Mouse (Mus musculus) hindbrain, embryonic 11.5 days (tissue): ENCODE results near the gene Slc29a4. TPM values are rescaled to one million over a fixed set of nuclear protein-coding genes. Genes with fewer than 3 reads are reported as not detected.

Experiments used
- ATAC-seq: fragments of 200-750 bp; cut with Nextera tagmentation; 2 replicates; pipeline ENCODE4 v1.8.0; 2017; ENCODE audit warnings: mild to moderate bottlenecking, moderate TSS enrichment, moderate library complexity; ENCODE audit not compliant: low FRiP score
- DNase-seq: peaks from one replicate; pipeline ENCODE4 v3.0.0-alpha.2; 2015; ENCODE audit warnings: low spot score
- H3K27ac ChIP-seq: fragments of 300-500 bp; sonication (generic); 2 replicates; pipeline ENCODE4 v1.5.1; 2014; ENCODE audit warnings: mild to moderate bottlenecking, low read depth, low read length
- H3K27me3 ChIP-seq: fragments of 300-500 bp; sonication (generic); 2 replicates; pipeline ENCODE4 v1.6.1; 2014; ENCODE audit warnings: mild to moderate bottlenecking, low read length, moderate library complexity, mixed read lengths; ENCODE audit not compliant: control insufficient read depth, insufficient read depth
- H3K36me3 ChIP-seq: fragments of 300-500 bp; sonication (generic); 2 replicates; pipeline ENCODE4 v1.6.1; 2014; ENCODE audit warnings: mild to moderate bottlenecking, low read length, moderate library complexity, mixed read lengths; ENCODE audit not compliant: control insufficient read depth, insufficient read depth
- H3K4me1 ChIP-seq: fragments of 300-500 bp; sonication (generic); replicated peaks from 2 replicates; pipeline ENCODE4 v1.6.1; 2014; ENCODE audit warnings: low read length, mixed read lengths; ENCODE audit not compliant: control insufficient read depth, insufficient read depth
- H3K4me2 ChIP-seq: fragments of 300-500 bp; sonication (generic); replicated peaks from 2 replicates; pipeline ENCODE4 v1.6.1; 2014; ENCODE audit warnings: mild to moderate bottlenecking, low read depth, low read length
- H3K4me3 ChIP-seq: fragments of 300-500 bp; sonication (generic); 2 replicates; pipeline ENCODE4 v1.5.1; 2014; ENCODE audit warnings: low read depth, low read length
- H3K9ac ChIP-seq: fragments of 300-500 bp; sonication (generic); 2 replicates; pipeline ENCODE4 v1.6.1; 2014; ENCODE audit warnings: low read depth, low read length
- H3K9me3 ChIP-seq: fragments of 300-500 bp; sonication (generic); 2 replicates; pipeline ENCODE4 v1.6.1; 2016; ENCODE audit warnings: low read length; ENCODE audit not compliant: control insufficient read depth
- WGBS: fragments of 180-500 bp; shearing (Covaris S2); extraction: QIAGEN DNeasy Blood & Tissue Kit; methylation state at CpG from one replicate; pipeline ENCODE4 v1.1.7; 2014; 5-methylcytosine and 5-hydroxymethylcytosine counted together
- polyA plus RNA-seq: library from polyadenylated mRNA; unstranded; fragments of >200 nt; fragmentation: Nextera tagmentation; extraction: Ambion mirVana; gene quantifications from 2 replicates; pipeline ENCODE4 v1.2.1, GENCODE M21; 2014

The Slc29a4 gene
- polyA plus RNA-seq, 1 experiment from 2014 or later: 24.1 TPM

DNA sequence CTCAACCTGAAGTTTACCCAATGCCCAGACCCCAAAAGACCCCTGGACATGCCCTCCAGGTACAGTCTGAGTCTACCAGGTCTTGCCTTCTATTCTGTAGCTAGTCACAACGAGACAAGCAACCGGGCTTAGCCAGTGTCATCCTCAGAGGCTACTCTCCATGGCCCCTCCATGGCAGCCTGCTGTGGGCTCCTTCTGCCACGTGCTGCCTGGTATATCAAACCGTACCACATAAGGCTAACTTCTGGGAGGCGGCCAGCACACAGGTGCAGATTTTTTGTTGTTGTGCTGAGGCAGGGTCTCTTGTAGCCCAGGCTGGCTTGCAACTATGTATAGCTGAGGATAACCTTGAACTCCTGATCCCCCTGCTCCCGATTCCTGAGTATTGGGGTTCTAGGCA is 23.7 kb downstream of the Slc29a4 start:
- no peak for ATAC-seq
- WGBS: 82% methylated on average over 6 of the region's 6 CpGs
- DNase-seq: no peak
- Histone ChIP-seq H3K36me3 (peaks cover 8% of the 10 kb centered on the region; the same call in 1 of the 2 replicates), H3K27ac (no peak overlapping the region), H3K4me2 (no peak overlapping the region), H3K27me3 (no peaks in the 10 kb centered on the region), H3K4me3 (no peak overlapping the region), H3K4me1 (no peaks in the 10 kb centered on the region), H3K9ac (no peak overlapping the region), H3K9me3 (no peaks in the 10 kb centered on the region)

DNA sequence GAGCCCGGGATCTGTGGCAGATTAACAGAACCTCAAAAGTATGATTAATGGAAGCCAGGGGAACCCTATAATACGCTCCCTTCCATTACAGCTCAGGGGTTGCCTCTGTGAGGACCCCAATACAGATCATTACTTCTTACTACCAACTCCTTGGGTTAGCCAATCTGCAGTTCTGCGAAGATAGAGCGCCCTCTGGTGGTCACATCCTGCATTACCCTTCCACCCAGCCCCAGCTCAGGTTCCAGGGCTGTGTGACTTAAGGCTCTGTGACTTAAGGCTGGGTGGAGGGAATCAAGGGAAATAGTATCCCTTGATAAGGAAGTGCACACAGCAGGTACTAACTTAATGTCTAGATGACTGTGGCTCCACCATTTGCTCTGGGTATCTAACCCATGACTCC is 25.7 kb downstream of the Slc29a4 start:
- WGBS: 30% methylated on average over 4 of the region's 4 CpGs
- peaks cover 5% of the 10 kb centered on the region; the same call in 1 of the 2 replicates for H3K36me3 ChIP-seq
- no peak overlapping the region for H3K9ac ChIP-seq
- no peaks in the 10 kb centered on the region for H3K4me1 ChIP-seq
- no peak overlapping the region for H3K4me2 ChIP-seq
- 0 out of 2 replicates have a peak, but pooled peaks have one; percentile 39 for ATAC-seq
- peak; percentile 89 for DNase-seq
- no peak overlapping the region for H3K27ac ChIP-seq
- no peak overlapping the region for H3K4me3 ChIP-seq
- H3K9me3 ChIP-seq: no peaks in the 10 kb centered on the region
- no peaks in the 10 kb centered on the region for H3K27me3 ChIP-seq

DNA sequence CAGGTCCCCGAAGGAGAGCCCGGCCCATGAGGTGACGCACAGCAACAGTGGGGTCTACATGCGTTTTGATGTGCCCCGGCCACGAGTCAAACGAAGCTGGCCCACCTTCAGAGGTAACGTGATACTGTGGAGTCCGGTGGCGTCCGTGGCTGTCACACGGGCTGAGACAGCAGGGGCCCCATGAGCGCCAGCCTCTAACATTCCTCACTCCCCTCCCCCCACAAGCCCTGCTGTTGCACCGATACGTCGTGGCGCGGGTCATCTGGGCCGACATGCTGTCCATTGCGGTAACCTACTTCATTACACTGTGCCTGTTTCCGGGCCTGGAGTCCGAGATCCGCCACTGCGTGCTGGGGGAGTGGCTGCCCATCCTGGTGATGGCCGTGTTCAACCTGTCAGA is 26.2 kb downstream of the Slc29a4 start:
- DNase-seq: no peak
- ATAC-seq: no peak
- Histone ChIP-seq H3K27me3 (no peaks in the 10 kb centered on the region), H3K9ac (no peak overlapping the region), H3K9me3 (no peaks in the 10 kb centered on the region), H3K4me2 (no peak overlapping the region), H3K4me3 (no peak overlapping the region), H3K36me3 (peaks cover 5% of the 10 kb centered on the region; the same call in 1 of the 2 replicates), H3K4me1 (no peaks in the 10 kb centered on the region), H3K27ac (no peak overlapping the region)
- WGBS: 72% methylated on average over 25 of the region's 25 CpGs

DNA sequence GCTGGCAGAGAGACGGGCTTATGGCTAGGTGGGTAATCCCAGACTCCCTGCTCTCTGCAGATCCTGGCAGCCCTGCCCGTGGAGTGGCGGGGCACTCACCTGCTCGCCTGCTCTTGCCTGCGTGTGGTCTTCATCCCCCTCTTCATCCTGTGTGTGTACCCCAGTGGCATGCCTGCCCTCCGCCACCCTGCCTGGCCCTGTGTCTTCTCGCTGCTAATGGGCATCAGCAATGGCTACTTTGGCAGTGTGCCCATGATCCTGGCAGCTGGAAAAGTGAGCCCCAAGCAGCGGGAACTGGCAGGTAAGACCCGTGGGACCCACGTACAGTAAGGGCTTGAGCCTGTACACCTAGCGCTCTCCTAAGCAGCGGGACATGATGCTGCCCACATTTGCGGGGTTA is 27.6 kb downstream of the Slc29a4 start:
- Histone ChIP-seq H3K4me1 (no peaks in the 10 kb centered on the region), H3K9ac (no peak overlapping the region), H3K4me2 (no peak overlapping the region), H3K27ac (no peak overlapping the region), H3K27me3 (no peaks in the 10 kb centered on the region), H3K4me3 (no peak overlapping the region), H3K36me3 (peaks cover 5% of the 10 kb centered on the region; the same call in 1 of the 2 replicates), H3K9me3 (no peaks in the 10 kb centered on the region)
- DNase-seq (no peak), ATAC-seq (no peak)
- 89% methylated on average over 13 of the region's 13 CpGs for WGBS

DNA sequence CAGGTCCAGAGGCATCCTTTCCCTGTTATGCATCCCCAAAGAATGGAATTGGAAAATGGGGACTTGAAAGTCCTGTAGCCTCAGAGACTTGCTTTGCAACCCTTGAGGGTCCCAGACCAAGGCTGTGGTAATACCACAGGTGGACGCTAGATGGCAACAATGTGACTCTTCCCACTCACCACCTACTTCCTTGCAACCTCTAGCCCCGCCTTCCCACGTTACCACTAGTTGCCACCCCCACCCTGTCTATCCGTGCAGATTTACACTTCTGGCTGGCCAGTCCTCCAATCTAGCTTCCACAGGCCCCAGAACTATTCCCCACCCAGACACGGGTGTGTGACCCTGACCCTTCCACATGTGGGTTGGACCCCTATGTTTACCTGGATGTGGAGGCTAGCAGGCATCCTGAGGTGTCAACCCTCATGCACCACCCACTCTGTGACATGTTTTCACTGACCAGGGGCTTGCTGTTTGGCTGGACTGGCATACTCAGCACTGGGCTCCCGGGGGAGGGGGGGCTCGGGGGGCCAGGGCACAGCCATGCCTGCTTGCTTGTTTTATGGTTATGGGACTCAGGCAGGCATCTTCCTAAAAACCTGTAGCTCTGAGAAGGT is 31.3 kb downstream of the Slc29a4 start:
- H3K27ac ChIP-seq: no peak overlapping the region
- DNase-seq: peak; percentile 84
- WGBS: 15% methylated on average over 7 of the region's 7 CpGs
- H3K9me3 ChIP-seq: no peaks in the 10 kb centered on the region
- H3K4me3 ChIP-seq: no peak overlapping the region
- peak; percentile 62 for ATAC-seq
- no peak overlapping the region for H3K9ac ChIP-seq
- H3K27me3 ChIP-seq: no peaks in the 10 kb centered on the region
- no peaks in the 10 kb centered on the region for H3K4me1 ChIP-seq
- no peak overlapping the region for H3K4me2 ChIP-seq
- peaks cover 24% of the 10 kb centered on the region for H3K36me3 ChIP-seq

DNA sequence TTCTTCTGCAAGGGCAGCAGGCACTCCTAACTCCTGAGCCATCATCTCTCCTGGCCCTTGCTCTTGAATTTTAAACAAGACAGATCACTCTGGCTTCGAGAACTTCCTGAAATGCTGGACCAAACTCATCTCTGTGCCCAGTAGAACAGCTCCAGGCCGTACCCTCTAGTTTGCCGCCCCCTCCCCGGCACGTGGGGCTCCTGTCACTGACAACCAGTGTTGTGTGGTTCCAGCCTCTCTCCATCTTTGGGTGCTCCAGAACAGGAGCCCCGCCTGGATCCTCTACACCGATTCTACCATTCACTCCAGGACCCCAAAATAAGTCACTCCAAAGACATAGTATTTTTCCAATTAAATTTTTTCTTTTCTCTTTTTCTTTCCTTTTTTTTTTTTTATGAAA is 32.0 kb downstream of the Slc29a4 start:
- Histone ChIP-seq H3K36me3 (peaks cover 30% of the 10 kb centered on the region), H3K9me3 (no peaks in the 10 kb centered on the region), H3K27me3 (no peaks in the 10 kb centered on the region), H3K4me2 (no peak overlapping the region), H3K4me1 (no peaks in the 10 kb centered on the region), H3K27ac (no peak overlapping the region), H3K9ac (no peak overlapping the region), H3K4me3 (no peak overlapping the region)
- DNase-seq (no peak), ATAC-seq (no peak)
- WGBS: 93% methylated on average over 7 of the region's 7 CpGs

DNA sequence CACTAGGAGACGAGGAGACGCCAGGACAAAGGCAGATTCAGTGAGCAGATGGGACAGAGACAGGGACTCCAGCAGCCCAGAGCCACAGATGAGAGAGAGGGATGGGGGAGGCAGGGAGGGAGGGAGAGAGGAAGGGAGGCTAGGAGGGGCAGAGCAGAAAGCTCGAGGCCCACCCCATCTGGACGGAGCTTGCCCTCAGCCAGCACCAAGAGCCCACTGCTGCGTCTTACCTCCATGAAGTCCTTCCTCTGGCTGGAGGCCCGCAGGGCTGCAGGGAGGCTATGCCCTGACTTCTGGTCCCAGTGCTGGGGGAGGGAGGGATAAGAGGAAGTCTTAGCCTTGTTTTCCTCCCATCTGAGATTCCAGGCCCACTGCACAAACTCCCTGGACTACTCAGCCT is 34.4 kb downstream of the Slc29a4 start:
- no peak overlapping the region for H3K4me3 ChIP-seq
- H3K4me1 ChIP-seq: no peaks in the 10 kb centered on the region
- H3K27ac ChIP-seq: no peak overlapping the region
- ATAC-seq: no peak
- H3K36me3 ChIP-seq: peaks cover 36% of the 10 kb centered on the region
- H3K27me3 ChIP-seq: no peaks in the 10 kb centered on the region
- no peaks in the 10 kb centered on the region for H3K9me3 ChIP-seq
- H3K4me2 ChIP-seq: no peak overlapping the region
- no peak overlapping the region for H3K9ac ChIP-seq
- WGBS: 87% methylated on average over 6 of the region's 6 CpGs
- no peak for DNase-seq

DNA sequence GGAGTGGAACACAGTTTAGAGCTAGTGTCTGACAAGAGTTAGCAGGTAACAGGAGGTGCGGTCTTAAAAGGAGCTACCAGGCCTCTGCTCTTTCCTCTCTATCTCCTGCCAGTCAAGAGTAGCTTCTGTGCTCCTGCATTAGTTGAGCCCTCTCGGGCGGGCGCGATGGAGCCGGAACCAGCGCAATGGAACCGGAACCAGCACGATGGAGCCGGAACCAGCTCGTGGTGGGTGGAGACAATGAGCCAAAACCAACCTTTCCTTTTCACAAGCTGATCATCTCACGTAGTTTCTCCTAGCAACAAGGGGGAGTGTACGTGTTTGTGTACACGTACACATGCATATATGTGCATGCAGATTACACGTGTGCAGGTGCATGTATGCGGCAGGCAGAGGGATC is 36.0 kb downstream of the Slc29a4 start:
- no peaks in the 10 kb centered on the region for H3K27me3 ChIP-seq
- DNase-seq: no peak
- peaks cover 47% of the 10 kb centered on the region for H3K36me3 ChIP-seq
- no peak overlapping the region for H3K4me3 ChIP-seq
- no peak overlapping the region for H3K9ac ChIP-seq
- H3K4me1 ChIP-seq: no peaks in the 10 kb centered on the region
- WGBS: 96% methylated on average over 16 of the region's 16 CpGs
- no peaks in the 10 kb centered on the region for H3K9me3 ChIP-seq
- no peak overlapping the region for H3K27ac ChIP-seq
- H3K4me2 ChIP-seq: no peak overlapping the region
- no peak for ATAC-seq

DNA sequence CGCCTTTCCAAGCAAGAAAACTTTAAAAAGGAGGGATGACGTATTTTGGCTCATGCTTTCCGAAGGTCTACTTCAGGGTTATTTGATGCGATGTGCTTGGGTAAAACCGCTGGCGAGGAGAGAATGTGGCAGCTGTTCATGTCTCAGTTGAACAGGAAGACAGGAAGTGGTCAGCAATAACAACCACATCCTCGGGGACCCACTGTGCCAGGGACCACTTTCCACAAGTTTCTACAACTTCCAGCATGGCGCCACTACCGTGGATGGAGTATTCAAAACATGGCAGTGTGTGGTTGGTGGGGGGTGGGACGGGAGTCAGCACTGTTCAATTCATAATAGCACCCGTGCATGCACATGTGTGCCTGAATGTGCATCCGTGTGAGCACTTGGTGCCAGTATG is 38.0 kb downstream of the Slc29a4 start:
- no peaks in the 10 kb centered on the region for H3K27me3 ChIP-seq
- WGBS: 92% methylated on average over 12 of the region's 12 CpGs
- H3K4me1 ChIP-seq: no peaks in the 10 kb centered on the region
- no peak overlapping the region for H3K4me3 ChIP-seq
- H3K36me3 ChIP-seq: peaks cover 49% of the 10 kb centered on the region
- H3K9ac ChIP-seq: no peak overlapping the region
- no peaks in the 10 kb centered on the region for H3K9me3 ChIP-seq
- DNase-seq: no peak
- H3K27ac ChIP-seq: no peak overlapping the region
- H3K4me2 ChIP-seq: no peak overlapping the region
- no peak for ATAC-seq
